Mouse (Mus musculus) left cerebral cortex, adult 6 months (tissue): ENCODE data around the gene Tnfrsf17. TPM values are rescaled to one million over a fixed set of nuclear protein-coding genes. Genes with fewer than 3 reads are reported as not detected.

Source experiments
- long read RNA-seq, 2 experiments: library from polyadenylated mRNA; unstranded; transcript quantifications; one replicate each; pipeline ENCODE4 v2.0.0; 2019 to 2020
- polyA plus RNA-seq: library from polyadenylated mRNA; unstranded; fragments of <200 nt; fragmentation: Nextera tagmentation; gene quantifications from 2 replicates; pipeline ENCODE4 v1.2.3, GENCODE M21; 2021

Gene Tnfrsf17
- 1.6 and 2.5 TPM in 2 replicates for polyA plus RNA-seq
- long read RNA-seq, experiment 1 = 0 reads
- long read RNA-seq, experiment 2, partial matches to known transcripts = 0 of 2 reads
- long read RNA-seq, experiment 2, other reads (novel, unspliced or antisense) = 0 of 2 reads

DNA sequence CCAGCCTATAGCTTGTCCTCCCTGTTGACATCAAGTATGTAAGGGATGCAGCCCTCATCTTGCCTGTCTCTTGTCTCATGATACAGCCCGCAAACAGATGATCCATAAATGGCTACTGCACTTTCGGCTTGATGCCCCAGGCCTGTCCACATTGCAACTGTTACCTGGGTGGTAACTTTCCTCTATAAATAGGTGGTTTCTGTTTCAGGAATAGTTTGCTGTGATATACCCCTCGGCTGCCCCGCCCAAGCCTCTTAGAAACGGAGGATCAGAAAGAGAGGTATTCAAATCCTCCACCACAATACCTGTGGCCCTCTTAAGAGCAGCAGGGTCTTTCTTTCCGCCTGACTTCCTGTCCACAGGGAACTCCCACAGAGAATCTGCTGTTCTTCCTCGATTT, at the start of gene Tnfrsf17:
Gene Tnfrsf17 (plus strand): TSS at position 301 of the 400 bp plus-strand sequence.

GRCm38 (mm10) chr16:11322409-11323323, 9.1 kb downstream of the Tnfrsf17 start, which contains the start of gene Snx29:
Snx29 (plus strand) TSS chr16:11322908.

Other genes with a start within 250 kb of the Tnfrsf17 start
- gene Litaf, start 247.7 kb upstream of the Tnfrsf17 start, polyA plus RNA-seq = 19.7 and 25.1 TPM in 2 replicates
- gene Txndc11, start 179.2 kb upstream of the Tnfrsf17 start, polyA plus RNA-seq = 10.9 and 15.5 TPM in 2 replicates
- gene Zc3h7a, start 137.4 kb upstream of the Tnfrsf17 start, polyA plus RNA-seq = 9.5 and 13.9 TPM in 2 replicates
- 42.2 and 47.6 TPM in 2 replicates for gene Rsl1d1, start 110.5 kb upstream of the Tnfrsf17 start, polyA plus RNA-seq
- gene Gspt1, start 59.5 kb upstream of the Tnfrsf17 start, polyA plus RNA-seq = 9.9 and 29.2 TPM in 2 replicates
- gene Snx29, start 9.1 kb downstream of the Tnfrsf17 start, polyA plus RNA-seq = 3.2 and 4.8 TPM in 2 replicates